Mouse (Mus musculus) adrenal gland, postnatal 4 days (tissue): ENCODE measurements around the gene Secisbp2. TPM values are rescaled to one million over a fixed set of nuclear protein-coding genes. Genes with fewer than 3 reads are reported as not detected.
"Not testable (repeated sequence)": the region's sequence is repeated elsewhere in the genome, so short reads cannot be mapped to it uniquely, and the experiment has no call there.

Source experiments
- DNase-seq, 2 experiments: peaks; one replicate each; pipeline ENCODE4 v3.0.0; 2021 to 2022; ENCODE audit warnings: low spot score in 2 of 2, mixed read lengths in 2 of 2
- long read RNA-seq, 2 experiments: library from polyadenylated mRNA; stranded (forward); transcript quantifications; one replicate each; pipeline ENCODE4 v2.0.0; 2021
- total RNA-seq, 2 experiments: library from RNA; stranded (reverse); gene quantifications; 2 replicates each; pipeline ENCODE4 v1.2.3; 2021

Secisbp2 gene
- total RNA-seq: 10 to 100 TPM; 23.4 to 32.4 TPM
- long read RNA-seq, experiment 1, transcript Secisbp2-201 (17 exons, 3,328 nt): major isoform, 6 of 17 reads
- long read RNA-seq, experiment 1, partial matches to known transcripts: 1 of 17 reads
- long read RNA-seq, experiment 1, other reads (novel, unspliced or antisense): 9 of 17 reads
- long read RNA-seq, experiment 2, transcript Secisbp2-201 (17 exons, 3,328 nt): major isoform, 5 of 31 reads
- long read RNA-seq, experiment 2, partial matches to known transcripts: 7 of 31 reads
- long read RNA-seq, experiment 2, other reads (novel, unspliced or antisense): 16 of 31 reads

DNA sequence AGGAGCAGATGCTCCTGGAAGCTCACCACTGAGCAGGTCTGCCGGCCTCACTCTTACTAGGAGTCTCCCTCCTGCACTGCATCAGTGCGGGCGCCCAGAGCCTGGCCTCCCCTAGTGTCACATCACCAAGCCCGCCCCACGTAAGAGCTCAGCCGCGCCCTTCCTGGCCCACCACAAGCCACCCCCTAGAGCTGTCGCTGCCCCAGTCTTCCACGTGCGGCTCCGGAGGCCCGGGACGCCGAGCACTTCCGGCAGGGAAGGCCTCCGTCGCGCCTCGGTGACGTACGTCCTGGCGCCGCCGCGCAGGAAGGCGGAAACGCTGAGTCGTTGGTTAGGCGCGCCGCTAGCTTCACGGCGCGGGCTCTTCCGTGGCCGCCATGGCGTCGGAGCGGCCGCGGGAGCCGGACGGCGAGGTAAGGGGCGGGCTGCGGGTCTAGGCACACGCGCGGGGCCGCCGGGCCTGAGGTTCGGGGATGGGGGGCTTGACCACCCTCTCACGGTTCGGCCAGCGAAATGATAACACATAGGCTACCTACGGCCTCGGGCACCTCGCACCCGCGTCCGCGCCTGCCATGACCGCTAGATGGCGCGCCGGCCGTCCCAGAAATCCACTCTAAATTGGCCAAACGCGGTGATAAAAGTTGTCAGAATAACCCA is at the start of gene Secisbp2:
Gene Secisbp2 (plus strand): TSS at position 290 of the 657 bp plus-strand sequence.
- peak; percentile 83 to 84 for DNase-seq

DNA sequence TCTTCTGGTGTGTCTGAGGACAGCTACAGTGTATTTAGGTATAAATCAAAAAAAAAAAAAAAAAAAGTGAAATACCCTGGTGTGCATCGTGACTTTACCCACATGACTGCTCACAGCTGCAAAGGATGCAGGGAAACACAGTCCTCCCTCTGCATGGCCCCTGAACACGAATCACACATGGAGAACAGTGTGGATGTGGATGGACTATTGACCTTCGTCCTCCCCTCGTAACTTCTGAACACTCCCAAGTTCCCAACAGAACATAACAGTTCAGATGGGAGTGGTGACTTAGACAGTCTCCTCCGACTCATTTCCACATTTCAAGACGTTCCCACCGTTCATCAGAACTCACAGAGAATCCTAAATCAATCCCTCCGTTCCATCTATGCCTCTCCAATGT is 48.7 kb upstream of the Secisbp2 start:
- DNase-seq: no peak

DNA sequence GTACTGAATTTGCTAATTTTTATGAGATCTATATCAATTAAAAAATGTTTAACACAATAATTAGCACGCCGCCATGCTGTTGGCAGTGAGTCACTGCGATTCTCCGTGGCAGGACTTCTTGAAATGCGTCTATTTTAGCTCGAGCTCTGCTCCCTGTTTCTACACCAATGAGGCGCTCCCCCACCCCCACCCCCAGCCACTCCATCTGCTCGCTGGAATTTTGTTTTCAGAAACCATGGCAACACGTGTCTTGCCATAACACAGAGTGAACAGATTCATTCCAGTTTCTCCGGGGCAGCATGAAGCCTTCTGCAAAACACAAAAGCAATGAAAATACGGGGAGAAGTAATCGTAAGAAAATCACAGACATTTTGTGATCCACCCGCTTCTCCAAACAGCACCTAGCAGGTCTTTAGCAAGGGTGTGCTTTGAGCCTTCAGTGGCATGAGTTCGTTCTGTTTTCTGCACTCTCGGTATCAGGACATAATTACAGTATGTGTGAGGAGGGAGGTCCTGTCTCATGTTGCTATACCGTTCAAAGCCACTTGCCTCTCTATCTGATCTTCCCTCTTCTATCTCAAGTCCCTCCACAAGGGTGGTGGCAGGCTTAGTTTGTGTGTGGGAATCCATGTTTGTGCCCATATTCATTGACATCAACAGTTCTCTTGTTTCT is 48.1 kb upstream of the Secisbp2 start:
- no peak for DNase-seq

DNA sequence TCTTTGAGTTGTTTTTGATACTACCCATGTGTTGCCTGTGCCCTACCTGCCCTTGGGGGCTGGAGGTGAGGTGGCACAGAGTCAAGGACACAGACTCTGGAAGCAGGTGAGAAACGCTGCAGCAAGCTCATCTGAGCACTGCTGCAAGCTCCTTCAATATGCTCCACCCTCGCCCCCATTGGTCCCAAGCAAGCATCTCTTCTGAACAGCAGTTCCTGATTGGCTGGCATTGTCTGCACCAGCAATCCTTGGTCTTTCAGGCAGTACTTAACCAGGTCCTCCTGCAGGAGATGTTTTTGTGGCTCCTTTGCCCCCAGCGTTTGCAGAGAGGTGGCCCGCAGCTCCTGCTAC is 47.6 kb upstream of the Secisbp2 start:
- no peak for DNase-seq

DNA sequence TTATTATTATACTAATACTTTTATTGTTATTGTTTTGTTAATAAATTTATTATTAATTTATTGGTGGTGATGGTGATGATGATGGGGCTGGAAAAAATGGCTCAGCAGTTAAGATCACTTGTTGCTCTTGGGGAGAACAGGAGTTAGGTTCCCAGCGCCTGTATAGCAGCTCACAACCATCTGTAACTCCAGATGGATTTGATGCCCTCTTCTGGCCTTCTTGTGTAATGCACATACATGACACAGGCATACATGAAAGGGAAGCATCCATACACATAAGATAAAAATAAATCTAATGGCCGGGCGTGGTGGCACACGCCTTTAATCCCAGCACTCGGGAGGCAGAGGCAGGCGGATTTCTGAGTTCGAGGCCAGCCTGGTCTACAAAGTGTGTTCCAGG is 42.3 kb upstream of the Secisbp2 start:
- no peak for DNase-seq

DNA sequence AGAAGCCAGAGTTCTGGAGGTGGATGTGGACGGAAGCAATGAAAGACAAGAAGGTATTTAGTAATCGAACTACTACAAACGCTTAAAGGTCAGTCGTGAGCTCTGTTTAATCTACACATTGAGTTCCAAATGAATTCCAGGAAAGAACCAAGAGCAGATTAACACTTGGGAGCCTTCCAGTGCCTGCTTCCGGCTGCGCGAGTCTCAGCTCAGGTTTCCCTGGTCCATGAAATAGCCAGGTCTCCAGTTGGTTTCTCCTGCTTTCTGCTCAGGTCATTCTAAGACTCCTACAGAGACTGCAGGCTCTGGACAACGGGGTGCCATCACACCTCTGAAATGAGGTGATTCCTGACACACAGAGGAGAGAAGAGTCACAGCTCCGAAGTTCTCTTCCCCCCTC is 40.4 kb upstream of the Secisbp2 start:
- DNase-seq: no peak

DNA sequence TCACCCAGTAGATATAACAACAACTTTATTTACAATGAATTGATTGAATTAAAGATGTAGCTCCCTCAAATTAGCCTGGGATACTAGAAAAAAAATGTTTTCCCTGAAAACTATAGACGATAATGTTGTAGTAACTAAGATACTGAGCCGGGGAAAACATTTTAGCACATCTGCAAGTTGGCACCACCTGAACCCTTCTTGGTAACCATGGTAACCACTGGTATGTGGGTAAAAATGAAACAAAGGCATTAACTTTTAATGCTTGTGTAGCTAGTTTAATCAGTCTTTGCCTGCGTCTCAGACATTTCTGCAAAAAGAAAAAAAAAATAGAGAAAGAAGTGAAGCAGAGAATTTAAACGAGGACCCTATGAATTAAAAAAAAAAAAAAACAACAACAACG is 40.0 kb upstream of the Secisbp2 start:
- DNase-seq: no peak

DNA sequence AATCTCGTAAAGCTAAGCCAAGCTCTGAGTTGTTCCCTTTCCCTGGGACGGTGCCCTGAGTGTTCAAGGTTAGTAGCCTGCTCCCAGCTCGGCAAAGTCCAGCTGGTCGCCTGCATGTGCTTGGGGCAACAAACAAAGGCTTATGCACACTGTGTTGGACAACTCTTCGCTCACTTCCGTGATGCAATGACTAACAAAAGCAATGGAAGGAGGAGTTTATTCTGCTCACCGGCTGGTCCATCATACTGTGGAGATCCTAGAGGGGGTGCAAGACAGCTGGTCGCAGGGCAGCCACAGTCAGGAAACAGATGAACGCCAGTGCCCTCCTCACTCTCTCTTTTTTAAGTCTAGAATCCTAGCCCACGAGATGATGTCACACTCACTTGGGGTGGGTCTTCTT is 35.7 kb upstream of the Secisbp2 start:
- DNase-seq: no peak

DNA sequence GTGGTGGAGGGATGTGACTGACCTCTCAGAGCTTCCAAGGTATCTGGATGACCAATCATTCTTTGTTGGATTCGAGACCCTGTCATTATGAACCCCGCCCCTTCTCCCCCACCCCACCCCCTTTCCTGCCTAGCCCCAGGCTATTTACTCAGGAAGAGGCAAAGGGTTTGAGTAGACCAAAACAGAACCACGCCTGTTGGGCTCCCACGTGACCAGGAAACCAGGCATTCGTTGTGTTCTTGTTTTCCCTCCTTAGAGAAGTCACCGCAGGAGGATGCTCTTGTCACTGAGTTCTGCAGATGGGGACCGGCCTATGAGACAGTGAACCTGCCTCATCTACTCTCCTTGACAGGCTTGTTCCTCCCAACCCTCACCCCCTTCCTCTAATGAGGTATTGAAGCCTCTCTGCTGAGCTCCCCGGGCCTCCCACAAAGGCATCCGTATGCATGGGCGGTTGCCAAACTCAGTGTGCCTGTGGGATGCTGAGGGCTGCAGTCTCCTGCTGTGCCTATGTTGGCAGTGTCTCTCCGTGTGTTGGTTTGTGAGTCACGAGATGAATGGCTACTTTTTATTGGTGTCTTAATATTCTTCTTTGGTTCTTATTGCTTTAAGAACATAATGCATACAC is 35.0 kb upstream of the Secisbp2 start:
- DNase-seq: no peak

DNA sequence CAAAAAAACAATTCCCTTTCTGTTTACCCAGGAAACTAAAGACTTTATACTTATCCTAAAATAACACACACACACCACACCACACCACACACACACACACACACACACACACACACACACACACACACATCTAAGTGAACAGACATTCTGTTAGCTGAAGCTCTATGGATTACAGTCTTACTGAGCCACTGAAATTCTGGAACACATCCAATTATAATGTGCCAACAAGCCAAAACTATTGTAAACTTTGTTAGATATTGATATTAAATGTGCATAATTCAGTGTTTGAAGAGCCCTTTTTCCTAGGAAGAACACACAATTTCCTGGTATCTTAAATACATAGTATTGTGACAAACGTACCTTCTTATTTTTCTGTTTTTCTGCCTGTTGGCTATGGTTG is 34.2 kb upstream of the Secisbp2 start:
- DNase-seq: no peak

DNA sequence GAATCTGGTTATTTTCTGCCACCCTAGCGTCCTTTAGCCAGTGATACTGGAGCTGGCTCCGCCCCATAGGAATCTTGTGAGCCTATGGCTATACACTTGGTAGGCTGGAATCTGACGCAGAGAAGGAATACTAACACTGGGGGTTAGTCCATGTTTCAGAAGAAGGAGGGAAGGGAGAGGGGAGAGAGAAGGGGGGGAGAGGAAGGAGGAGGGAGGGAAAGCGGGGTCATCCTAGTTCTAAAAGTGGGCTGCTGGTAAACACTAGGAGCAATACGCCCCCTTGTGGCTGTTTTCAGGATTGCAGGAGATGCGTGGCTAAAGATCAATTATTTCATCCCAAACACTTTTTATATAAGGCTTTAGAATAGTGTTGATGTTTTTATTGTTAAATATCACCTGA is 33.6 kb upstream of the Secisbp2 start:
- no peak for DNase-seq

DNA sequence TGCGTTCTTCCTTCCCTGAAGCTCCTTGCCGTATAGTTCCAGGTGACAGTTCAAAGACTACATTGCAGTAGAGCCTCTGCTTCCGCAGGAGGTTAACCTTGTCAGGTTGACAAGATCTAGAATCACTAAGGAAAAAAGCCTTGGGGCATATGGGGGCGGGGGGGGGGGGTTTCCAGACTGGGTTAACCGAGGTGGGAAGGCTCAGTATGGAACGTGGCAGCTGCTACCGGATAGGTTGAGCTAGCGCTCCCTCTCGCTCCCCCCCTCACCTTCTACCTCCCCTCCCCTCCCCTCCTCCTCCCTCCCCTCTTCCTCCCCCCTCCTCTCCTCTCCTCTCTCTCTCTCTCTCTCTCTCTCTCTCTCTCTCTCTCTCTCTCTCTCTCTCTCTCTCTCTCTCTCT is 32.9 kb upstream of the Secisbp2 start:
- no peak for DNase-seq

DNA sequence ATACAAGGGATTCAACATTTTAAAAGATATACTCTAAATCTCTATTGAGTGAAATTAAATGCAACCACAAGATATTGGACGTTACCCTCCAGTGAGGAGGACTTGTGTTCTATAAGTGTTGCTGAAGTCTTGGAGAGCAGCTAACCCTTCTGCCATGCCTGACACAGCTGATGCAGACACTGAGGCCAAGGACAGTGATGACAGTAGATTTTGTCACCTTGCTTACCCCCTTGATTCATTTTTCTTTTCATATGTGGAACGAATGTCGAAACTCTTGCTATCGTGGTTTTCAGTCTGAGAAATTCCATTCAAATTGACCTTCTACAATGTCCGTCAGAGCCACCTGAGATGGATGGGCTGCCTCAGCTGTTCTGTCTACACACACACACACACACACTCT is 28.9 kb upstream of the Secisbp2 start:
- no peak for DNase-seq

DNA sequence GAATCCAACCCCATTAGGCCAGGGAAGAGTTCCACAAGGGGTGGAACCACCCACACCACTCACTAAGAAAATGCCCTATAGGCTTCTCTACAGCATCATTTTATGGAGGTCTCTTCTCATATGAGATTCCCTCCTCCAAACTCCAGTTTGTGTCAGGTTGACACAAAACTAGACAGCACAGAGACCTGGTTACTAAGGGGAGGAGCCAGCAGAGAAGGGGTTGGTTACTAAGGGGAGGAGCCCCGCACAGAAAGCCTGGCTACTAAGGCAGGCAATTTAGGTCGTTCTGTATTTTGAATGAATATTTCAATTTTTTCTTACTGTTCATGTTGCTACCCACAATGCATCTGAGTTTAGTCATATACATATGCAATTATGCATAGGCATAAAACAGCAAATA is 27.8 kb upstream of the Secisbp2 start:
- no peak for DNase-seq

DNA sequence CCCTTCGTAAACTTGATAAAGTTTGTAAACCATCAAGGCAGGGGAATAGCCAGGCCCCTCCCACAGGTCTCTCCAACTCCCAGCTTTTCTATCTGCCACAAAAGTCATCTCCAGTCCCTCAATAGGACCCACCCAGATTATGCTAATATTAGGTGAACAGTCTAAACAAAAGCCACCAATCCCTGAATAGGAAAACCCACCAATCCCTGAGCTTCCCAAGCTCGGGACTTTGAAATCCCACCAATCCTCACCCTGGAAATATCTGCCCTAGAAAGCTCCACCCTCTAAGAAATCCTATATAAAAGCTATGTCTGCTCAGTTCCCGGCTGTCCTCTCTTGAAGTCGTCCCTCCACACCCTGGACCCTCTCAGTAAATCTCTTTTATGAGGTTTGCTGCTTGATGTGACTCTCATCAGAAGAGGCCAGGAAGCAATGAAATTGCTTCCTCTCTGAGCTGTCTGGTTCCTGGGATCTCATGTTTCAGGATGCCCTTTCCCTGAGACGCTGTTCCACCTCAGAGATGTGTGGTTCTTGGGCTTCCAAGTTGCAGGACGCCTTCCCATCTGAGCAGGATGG is 23.1 kb upstream of the Secisbp2 start:
- DNase-seq: no peak

DNA sequence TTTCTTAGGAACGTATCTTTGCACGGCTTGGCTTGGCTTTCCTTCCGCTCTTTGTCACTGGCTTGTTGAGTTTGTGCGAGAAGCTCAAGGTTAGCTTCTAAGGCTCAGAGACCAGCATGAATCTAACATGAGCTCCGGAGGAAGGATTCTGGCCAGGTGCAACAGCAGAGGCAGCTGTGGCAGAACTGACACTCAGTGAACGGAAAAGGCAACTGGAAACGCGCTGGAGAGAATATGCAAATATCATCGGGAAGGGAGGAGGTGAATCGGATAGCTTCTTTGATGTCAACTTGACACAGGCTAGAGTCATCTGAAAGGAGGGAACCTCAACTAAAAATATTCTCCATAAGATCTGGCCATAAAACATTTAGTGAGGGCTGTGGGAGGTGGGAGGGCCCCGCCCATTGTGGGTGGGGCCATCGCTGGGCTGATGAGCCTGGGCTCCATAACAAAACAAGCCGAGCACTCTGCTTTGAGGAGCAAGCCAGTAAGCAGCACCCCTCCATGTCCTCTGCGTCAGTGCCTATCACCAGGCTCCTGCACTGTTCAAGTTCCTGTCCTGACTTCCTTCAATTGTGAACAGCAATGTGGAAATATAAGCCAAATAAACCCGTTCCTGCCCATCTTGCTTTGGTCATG is 20.0 kb upstream of the Secisbp2 start:
- DNase-seq: no peak

DNA sequence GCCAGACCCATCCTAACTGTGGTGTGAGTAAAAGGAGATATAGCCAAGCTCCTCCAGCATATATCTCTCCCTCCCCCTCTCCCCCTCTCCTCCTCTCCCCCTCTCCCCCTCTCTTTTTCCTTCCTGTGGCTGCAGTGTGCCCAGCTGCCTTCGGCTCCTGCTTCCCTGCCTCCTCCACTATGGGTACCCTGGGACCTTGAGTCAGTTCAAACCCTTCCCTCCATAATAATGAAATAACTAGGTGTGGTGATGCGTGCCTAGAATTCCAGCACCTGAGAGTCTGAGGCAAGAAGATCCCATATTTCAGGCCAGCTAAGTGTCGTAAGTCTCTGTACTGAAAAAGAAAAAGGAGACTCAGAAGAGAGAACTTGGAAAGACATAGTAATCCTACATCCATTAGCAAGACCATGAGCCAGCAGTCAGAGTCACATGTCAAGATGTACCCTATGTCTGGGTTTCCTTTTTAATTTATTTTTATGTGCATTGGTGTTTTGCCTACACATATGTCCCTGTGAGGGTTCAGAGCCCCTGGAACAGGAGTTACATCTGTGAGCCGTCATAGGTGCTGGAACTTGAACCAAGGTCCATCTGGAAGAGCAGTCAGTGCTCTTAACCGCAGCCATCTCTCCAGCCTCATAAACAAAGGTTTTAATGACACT is 18.8 kb upstream of the Secisbp2 start:
- DNase-seq: no peak

DNA sequence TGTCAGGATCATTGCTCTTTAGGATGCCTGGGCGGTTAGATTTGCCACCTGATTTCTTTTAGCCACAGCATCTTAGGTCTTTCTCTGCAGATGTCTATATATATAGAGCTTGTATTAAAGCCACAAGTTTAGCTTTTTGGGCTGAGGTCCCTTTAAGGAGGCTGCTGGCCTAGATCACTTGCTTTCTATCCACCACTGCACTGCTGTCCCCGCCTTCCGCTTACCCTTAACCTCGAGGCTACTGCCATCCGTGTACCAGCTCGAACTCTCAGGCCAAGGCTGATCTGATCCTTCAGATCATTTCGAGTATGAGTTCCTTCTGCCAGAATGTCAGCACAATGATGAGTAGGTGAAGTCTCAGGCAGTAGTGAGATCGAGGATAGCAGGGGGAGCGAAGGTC is 16.1 kb upstream of the Secisbp2 start:
- not testable (repeated sequence) for DNase-seq

DNA sequence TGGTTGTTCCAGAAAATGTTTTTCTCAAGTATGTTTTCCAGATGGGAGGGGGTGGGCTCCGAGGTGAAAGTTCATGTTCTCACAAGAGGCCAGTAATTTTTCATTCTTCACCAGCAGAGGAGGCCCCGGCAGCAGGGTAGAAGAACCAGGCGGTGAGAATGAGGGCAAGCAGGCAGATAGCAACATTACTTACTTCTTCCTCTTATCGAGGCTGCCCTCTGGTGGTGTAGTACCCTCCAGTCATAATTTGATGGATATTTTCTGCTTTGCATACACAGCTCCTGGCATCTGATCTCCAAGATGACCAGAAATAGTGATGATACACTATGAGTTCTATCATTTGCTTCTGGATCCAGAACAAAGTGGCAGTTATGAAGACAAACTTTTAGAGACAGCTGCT is 12.5 kb upstream of the Secisbp2 start:
- no peak for DNase-seq

DNA sequence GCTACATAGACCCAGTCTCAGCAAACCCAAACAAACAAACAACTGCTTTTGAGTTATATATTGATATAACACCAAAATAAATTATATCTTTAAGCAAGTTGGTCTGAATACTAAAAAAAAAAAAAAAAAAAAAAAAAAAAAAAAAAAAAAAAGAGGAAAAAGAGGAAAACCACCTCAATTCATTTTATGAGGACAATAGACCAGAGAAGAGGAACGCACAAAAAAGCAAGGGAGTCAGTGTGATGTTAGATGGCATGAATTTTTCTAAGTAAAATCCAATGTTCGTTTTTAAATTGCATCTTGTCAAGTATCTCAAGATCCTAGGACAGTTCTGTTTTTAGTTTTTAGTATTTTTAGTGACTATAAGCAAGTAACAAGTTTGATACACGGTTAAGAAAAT is 10.1 kb upstream of the Secisbp2 start:
- no peak for DNase-seq
